Mouse (Mus musculus) liver, embryonic 14.5 days (tissue): ENCODE data around the gene Foxp2.

Source experiments
- CTCF ChIP-seq: IDR thresholded peaks from 2 replicates; pipeline ENCODE4 v1.5.1; 2016; ENCODE audit warnings: antibody characterized with exemption, low read depth, control low read depth
- EP300 ChIP-seq: IDR thresholded peaks from 2 replicates; pipeline ENCODE4 v1.6.1; 2016; ENCODE audit warnings: antibody characterized with exemption, low read depth

- no peak for TF ChIP-seq CTCF
- no peak for TF ChIP-seq EP300
Measured at GRCm38 (mm10) chr6:14901183-14901970, at the start of gene Foxp2.
